Comparison of ENCODE assay signal across 8 mouse cellular contexts in genomic region chr17:70847086-70847485, GRCm38 (mm10). TPM values are rescaled to one million over a fixed set of nuclear protein-coding genes. Genes with fewer than 3 reads are reported as not detected.
DNase-seq lines count a peak whose midpoint lies in the region; ATAC-seq and TF ChIP-seq lines count a peak whose summit lies in the region.

No protein-coding gene starts in this region.

- H3K27ac ChIP-seq in thymus, adult 2 months (ENCODE audit: control insufficient read depth, insufficient read depth, low read length), result no peak overlapping the region

- H3K4me1 ChIP-seq in thymus, adult 2 months (replicated peaks; ENCODE audit: control insufficient read depth, insufficient read depth, low read length), result 0 out of 2 replicates have a peak, but pooled peaks cover 4% of the 10 kb centered on the region

- peak; percentile 27 for ATAC-seq in megakaryocyte progenitor cell, adult 5-6 weeks (replicated peaks; ENCODE audit: poor library complexity)

- under 1% methylated on average over 4 of the region's 4 CpGs for WGBS in thymus, adult 2 months

- no peak for TF ChIP-seq CTCF in thymus, adult 2 months (IDR thresholded peaks at IDR 0.05; ENCODE audit: borderline replicate concordance, control insufficient read depth, extremely low read depth, insufficient read depth, low read length, poor library complexity)

- no peak for TF ChIP-seq POLR2A in thymus, adult 2 months (IDR thresholded peaks at IDR 0.05; ENCODE audit: control insufficient read depth, extremely low read depth, insufficient read depth, low read length, poor library complexity)

- peak; percentile 53 for DNase-seq in gastrocnemius, adult 18-20 months (ENCODE audit: low spot score)
- no peak for DNase-seq in gastrocnemius, postnatal 14 days
- peak; percentile 71 for DNase-seq in c-Kit-positive CD71-negative TER-119-negative erythroid progenitor cells, embryonic 14.5 days (ENCODE audit: low read depth)
- DNase-seq in heart, postnatal 10 days, result peak; percentile 72 to 79
- DNase-seq in kidney, postnatal 25 days, result peak; percentile 64 to 79
- DNase-seq in thymus, adult 2 months, result peak; percentile 71
- no peak for DNase-seq in right cerebral cortex, adult 18-20 months

- H3K36me3 ChIP-seq in thymus, adult 2 months (ENCODE audit: control insufficient read depth, insufficient read depth, low read length), result peaks cover 29% of the 10 kb centered on the region

- intact Hi-C loops in gastrocnemius, postnatal 14 days (cut with DNase I; ENCODE audit: low total_unique reads), result loop anchor here (5.0 kb wide), 1 partner anchor 120 kb away; no protein-coding TSS in a partner anchor
- intact Hi-C loops in heart, postnatal 10 days (cut with DNase I), result loop anchor here (2.0 to 10.0 kb wide), 2 partner anchors 122 to 348 kb away; no protein-coding TSS in a partner anchor

- no peaks in the 10 kb centered on the region for H3K27me3 ChIP-seq in thymus, adult 2 months (ENCODE audit: control insufficient read depth, insufficient read depth, low read length)

- no peak overlapping the region for H3K4me3 ChIP-seq in thymus, adult 2 months (ENCODE audit: control insufficient read depth, insufficient read depth, low read length)

RNA-seq across cellular contexts. Expression of gene Tgif1, which starts 6.3 kb away (rescaled TPM):
- 1 to 10 TPM; 4.2 to 9.3 TPM for total RNA-seq in gastrocnemius, adult 18-20 months (2021)
- total RNA-seq in gastrocnemius, postnatal 14 days (2021), result 1 to 10 TPM; 7.2 to 7.3 TPM
- 10 to 100 TPM; 11.1 TPM for total RNA-seq in heart, postnatal 10 days (2021)
- total RNA-seq in megakaryocyte progenitor cell, adult 5-6 weeks (2015), result 77.5 and 85.6 TPM in 2 replicates
- 47.0 and 53.9 TPM in 2 replicates for total RNA-seq in megakaryocyte progenitor cell, adult 5-6 weeks (2017)
- 44.6 and 45.2 TPM in 2 replicates for polyA plus RNA-seq in thymus, adult 2 months (2012; rRNA removed)

Comparison
In these comparisons a context has a peak if more than half of its experiments do, and no peak if none do; other contexts are left out.
1. DNase-seq: peak in gastrocnemius, adult 18-20 months (single experiment), c-Kit-positive CD71-negative TER-119-negative erythroid progenitor cells, embryonic 14.5 days (single experiment), heart, postnatal 10 days (2 of 2), kidney, postnatal 25 days (2 of 2) and thymus, adult 2 months (single experiment); none in gastrocnemius, postnatal 14 days (single experiment) and right cerebral cortex, adult 18-20 months (single experiment).